Mouse (Mus musculus) MEL (cell line): Measurements from ENCODE around the gene Scd4. TPM values are rescaled to one million over a fixed set of nuclear protein-coding genes. Genes with fewer than 3 reads are reported as not detected.

Source experiments
- DNase-seq: peaks from one replicate; pipeline ENCODE4 v3.0.0; 2011; ENCODE audit warnings: low read depth, low spot score
- H3K27ac ChIP-seq: 2 replicates; pipeline ENCODE4 v1.5.1; 2012; ENCODE audit warnings: low read depth, mild to moderate bottlenecking, control low read depth, low read length, moderate library complexity; ENCODE audit not compliant: control insufficient read depth
- H3K27me3 ChIP-seq, 2 experiments: fragments of 150-350 bp in 1 of 2; sonication (generic) in 1 of 2; 2 replicates each; pipeline ENCODE4 v1.6.1; 2012; ENCODE audit warnings: low read length in 2 of 2, mild to moderate bottlenecking in 2 of 2, improper control_type of control experiment in 1 of 2, moderate library complexity in 1 of 2; ENCODE audit not compliant: insufficient read depth in 2 of 2, control insufficient read depth in 1 of 2
- H3K36me3 ChIP-seq, 2 experiments: 2 replicates each; pipeline ENCODE4 v1.6.1; 2012 to 2014; ENCODE audit warnings: low read length in 2 of 2, improper control_type of control experiment in 1 of 2, inconsistent platforms in 1 of 2, mild to moderate bottlenecking in 1 of 2; ENCODE audit not compliant: insufficient read depth in 2 of 2, control insufficient read depth in 1 of 2
- H3K4me1 ChIP-seq, 2 experiments: fragments of 150-350 bp in 1 of 2; sonication (generic) in 1 of 2; 2 replicates each; pipeline ENCODE4 v1.6.1; 2012; ENCODE audit warnings: low read length in 2 of 2, improper control_type of control experiment in 1 of 2, mild to moderate bottlenecking in 1 of 2; ENCODE audit not compliant: insufficient read depth in 2 of 2, control insufficient read depth in 1 of 2
- H3K4me3 ChIP-seq, 2 experiments: fragments of 150-350 bp in 1 of 2; sonication (generic) in 1 of 2; 2 replicates each; pipeline ENCODE4 v1.5.1; 2012; ENCODE audit warnings: low read depth in 2 of 2, low read length in 2 of 2, mild to moderate bottlenecking in 2 of 2, moderate library complexity in 2 of 2, control low read depth in 1 of 2, improper control_type of control experiment in 1 of 2; ENCODE audit not compliant: control insufficient read depth in 1 of 2, insufficient read depth in 1 of 2
- H3K79me2 ChIP-seq: 2 replicates; pipeline ENCODE4 v1.6.1; 2012; ENCODE audit warnings: mild to moderate bottlenecking, low read length, moderate library complexity; ENCODE audit not compliant: control insufficient read depth, poor library complexity, insufficient read depth
- H3K9ac ChIP-seq: 2 replicates; pipeline ENCODE4 v1.6.1; 2012; ENCODE audit warnings: low read depth, mild to moderate bottlenecking, control low read depth, low read length, moderate library complexity; ENCODE audit not compliant: control insufficient read depth, poor library complexity, severe bottlenecking
- H3K9me3 ChIP-seq: fragments of 150-350 bp; sonication (generic); replicated peaks from 2 replicates; pipeline ENCODE4 v1.6.1; 2012; ENCODE audit warnings: mild to moderate bottlenecking, low read length, improper control_type of control experiment, moderate library complexity; ENCODE audit not compliant: insufficient read depth
- BHLHE40 ChIP-seq: IDR thresholded peaks from 2 replicates; pipeline ENCODE4 v1.6.1; 2012; ENCODE audit warnings: low read depth, mild to moderate bottlenecking, inconsistent platforms, low read length, improper control_type of control experiment, borderline replicate concordance
- CHD1 ChIP-seq: IDR thresholded peaks from 2 replicates; pipeline ENCODE4 v1.6.1; 2012; ENCODE audit warnings: low read depth, mild to moderate bottlenecking, inconsistent platforms, low read length, improper control_type of control experiment
- CHD2 ChIP-seq: IDR thresholded peaks from 2 replicates; pipeline ENCODE4 v1.6.1; 2011; ENCODE audit warnings: low read length, improper control_type of control experiment
- CTCF ChIP-seq, 3 experiments: IDR thresholded peaks in 2 of 3; conservative IDR thresholded peaks in 1 of 3; 2 replicates each; pipeline ENCODE4 v1.5.1; 2011 to 2012; ENCODE audit warnings: low read length in 3 of 3, low read depth in 2 of 3, mild to moderate bottlenecking in 2 of 3, improper control_type of control experiment in 1 of 3, inconsistent platforms in 1 of 3, mixed read lengths in 1 of 3, moderate library complexity in 1 of 3; ENCODE audit not compliant: control insufficient read depth in 1 of 3, insufficient read depth in 1 of 3, poor library complexity in 1 of 3, severe bottlenecking in 1 of 3
- E2F4 ChIP-seq: IDR thresholded peaks from 2 replicates; pipeline ENCODE4 v1.6.1; 2011; ENCODE audit warnings: low read depth, low read length, improper control_type of control experiment, borderline replicate concordance
- ELF1 ChIP-seq: IDR thresholded peaks from 2 replicates; pipeline ENCODE4 v1.6.1; 2014; ENCODE audit warnings: low read depth, mild to moderate bottlenecking, inconsistent platforms, low read length, improper control_type of control experiment, moderate library complexity
- ETS1 ChIP-seq: IDR thresholded peaks from 2 replicates; pipeline ENCODE4 v1.6.1; 2012; ENCODE audit warnings: low read depth, mild to moderate bottlenecking, inconsistent platforms, low read length, improper control_type of control experiment, moderate library complexity
- GABPA ChIP-seq: IDR thresholded peaks from 2 replicates; pipeline ENCODE4 v1.6.1; 2012; ENCODE audit warnings: low read depth, mild to moderate bottlenecking, inconsistent platforms, low read length, improper control_type of control experiment, moderate library complexity
- JUND ChIP-seq: IDR thresholded peaks from 2 replicates; pipeline ENCODE4 v1.6.1; 2011; ENCODE audit warnings: low read depth, mild to moderate bottlenecking, improper control_type of control experiment, low read length
- KAT2A ChIP-seq: conservative IDR thresholded peaks from 2 replicates; pipeline ENCODE4 v1.6.1; 2012; ENCODE audit warnings: low read depth, low read length, improper control_type of control experiment, inconsistent platforms
- MAZ ChIP-seq: IDR thresholded peaks from 2 replicates; pipeline ENCODE4 v1.6.1; 2012; ENCODE audit warnings: low read depth, mild to moderate bottlenecking, inconsistent platforms, low read length, improper control_type of control experiment
- MEF2A ChIP-seq: IDR thresholded peaks from 2 replicates; pipeline ENCODE4 v1.6.1; 2014; ENCODE audit warnings: low read depth, mild to moderate bottlenecking, inconsistent platforms, low read length, improper control_type of control experiment; ENCODE audit not compliant: poor library complexity, insufficient replicate concordance, severe bottlenecking; ENCODE audit errors: extremely low read depth
- MXI1 ChIP-seq: IDR thresholded peaks from 2 replicates; pipeline ENCODE4 v1.6.1; 2011; ENCODE audit warnings: mild to moderate bottlenecking, low read depth, low read length, improper control_type of control experiment
- NELFE ChIP-seq: IDR thresholded peaks from 2 replicates; pipeline ENCODE4 v1.6.1; 2011; ENCODE audit warnings: low read depth, low read length, improper control_type of control experiment
- NRF1 ChIP-seq: IDR thresholded peaks from 2 replicates; pipeline ENCODE4 v1.6.1; 2014; ENCODE audit warnings: low read depth, mild to moderate bottlenecking, inconsistent platforms, low read length, improper control_type of control experiment, moderate library complexity; ENCODE audit not compliant: poor library complexity, insufficient read depth, severe bottlenecking
- POLR2AphosphoS2 ChIP-seq: IDR thresholded peaks from 2 replicates; pipeline ENCODE4 v1.6.1; 2011; ENCODE audit warnings: low read length, improper control_type of control experiment
- POLR2AphosphoS5 ChIP-seq: IDR thresholded peaks from 2 replicates; pipeline ENCODE4 v1.6.1; 2012; ENCODE audit warnings: low read depth, borderline replicate concordance, mild to moderate bottlenecking, inconsistent platforms, low read length, moderate library complexity, mixed read lengths
- RAD21 ChIP-seq: IDR thresholded peaks from 2 replicates; pipeline ENCODE4 v1.6.1; 2011; ENCODE audit warnings: mild to moderate bottlenecking, low read depth, low read length, improper control_type of control experiment
- SIN3A ChIP-seq: IDR thresholded peaks from 2 replicates; pipeline ENCODE4 v1.6.1; 2012; ENCODE audit warnings: low read length, improper control_type of control experiment, inconsistent platforms
- TBP ChIP-seq: IDR thresholded peaks from 2 replicates; pipeline ENCODE4 v1.8.0; 2011; ENCODE audit warnings: low read depth, low read length, improper control_type of control experiment
- TCF12 ChIP-seq: IDR thresholded peaks from 2 replicates; pipeline ENCODE4 v1.6.1; 2014; ENCODE audit warnings: low read depth, mild to moderate bottlenecking, inconsistent platforms, low read length, improper control_type of control experiment, moderate library complexity
- UBTF ChIP-seq: IDR thresholded peaks from 2 replicates; pipeline ENCODE4 v1.6.1; 2012; ENCODE audit warnings: low read depth, mild to moderate bottlenecking, inconsistent platforms, low read length, improper control_type of control experiment, moderate library complexity, borderline replicate concordance; ENCODE audit not compliant: insufficient read depth
- USF2 ChIP-seq, 2 experiments: IDR thresholded peaks; 2 replicates each; pipeline ENCODE4 v1.6.1; 2011 to 2012; ENCODE audit warnings: improper control_type of control experiment in 2 of 2, low read length in 2 of 2, borderline replicate concordance in 1 of 2, inconsistent platforms in 1 of 2, low read depth in 1 of 2, mild to moderate bottlenecking in 1 of 2; ENCODE audit not compliant: insufficient read depth in 1 of 2
- ZMIZ1 ChIP-seq: IDR thresholded peaks from 2 replicates; pipeline ENCODE4 v1.6.1; 2012; ENCODE audit warnings: low read depth, mild to moderate bottlenecking, inconsistent platforms, low read length, improper control_type of control experiment, moderate library complexity
- ZNF384 ChIP-seq: IDR thresholded peaks from 2 replicates; pipeline ENCODE4 v1.6.1; 2012; ENCODE audit warnings: low read depth, mild to moderate bottlenecking, inconsistent platforms, low read length, improper control_type of control experiment
- polyA plus RNA-seq, 2 experiments: library from polyadenylated mRNA; stranded (reverse) in 1 of 2; unstranded in 1 of 2; fragments of >175 nt in 1 of 2; fragments of >200 nt in 1 of 2; gene quantifications; 2 replicates each; pipeline versions ENCODE4 v1.2.1 to v1.2.4; 2012; ENCODE audit warnings: low replicate concordance in 2 of 2, low read depth in 1 of 2; ENCODE audit not compliant: insufficient read length in 2 of 2, insufficient read depth in 1 of 2, missing spikeins in 1 of 2
- total RNA-seq: library from RNA; depleted of rRNA; stranded (reverse); fragments of 300-350 nt; gene quantifications from 2 replicates; pipeline ENCODE4 v1.2.3, GENCODE M21; 2012

Gene Scd4
- total and polyA plus RNA-seq, 3 experiments: 0.31 to 0.36 TPM; not detected in 1

GRCm38 (mm10) chr19:44295741-44296140 is 37.2 kb upstream of the Scd4 start (continued):
- no peak for TF ChIP-seq USF2 (IDR thresholded peaks at IDR 0.05; ENCODE audit: borderline replicate concordance in 1 of 2, insufficient read depth in 1 of 2, low read depth in 1 of 2, low read length in 2 of 2)
- TF ChIP-seq CTCF (IDR thresholded peaks at IDR 0.05 in 2 of 3, conservative IDR thresholded peaks at IDR 0.05 in 1 of 3; ENCODE audit: control insufficient read depth in 1 of 3, insufficient read depth in 1 of 3, low read depth in 2 of 3, low read length in 3 of 3, poor library complexity in 1 of 3, severe bottlenecking in 1 of 3): peak; percentile 99 to 100 (median 99)
- TF ChIP-seq ELF1: peak; percentile 74
- peak; percentile 23; the same call in 1 of the 2 replicates for TF ChIP-seq TCF12

DNA sequence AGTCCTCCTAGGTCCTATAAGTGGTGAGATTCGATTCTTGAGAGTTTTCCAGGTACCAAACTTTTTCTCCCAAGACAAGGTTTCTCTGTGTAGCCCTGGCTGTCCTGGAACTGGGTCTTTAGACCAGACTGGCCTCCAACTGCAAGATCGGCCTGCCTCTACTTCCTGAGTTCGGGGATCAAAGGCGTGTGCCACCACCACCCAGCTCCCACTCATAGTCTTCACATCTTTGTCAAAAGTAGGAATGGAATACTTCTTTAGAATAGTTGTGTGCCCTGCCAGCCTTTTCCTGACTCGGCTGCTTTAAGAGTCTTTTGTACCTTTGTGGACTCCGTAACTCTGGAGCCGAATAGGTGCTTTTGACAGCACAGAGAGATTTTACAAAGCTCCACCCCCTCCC is 36.7 kb upstream of the Scd4 start:
- H3K9me3 ChIP-seq: no peaks in the 10 kb centered on the region
- no peak overlapping the region for H3K27ac ChIP-seq
- peak overlapping the region; percentile 74 to 80 for H3K4me3 ChIP-seq
- peak; percentile 49 for DNase-seq
- peak overlapping the region; percentile 57 for H3K9ac ChIP-seq
- peaks cover 61% of the 10 kb centered on the region for H3K79me2 ChIP-seq
- H3K27me3 ChIP-seq: no peaks in the 10 kb centered on the region
- peaks cover 42 to 61% of the 10 kb centered on the region in 2 experiments for H3K36me3 ChIP-seq
- TF ChIP-seq CHD1: 0 out of 2 replicates have a peak, but pooled peaks have one; percentile 70
- TF ChIP-seq TCF12: 0 out of 2 replicates have a peak, but pooled peaks have one; percentile 5
- TF ChIP-seq NELFE: no peak
- peaks cover 6 to 73% of the 10 kb centered on the region in 2 experiments for H3K4me1 ChIP-seq

- H3K36me3 ChIP-seq: peaks cover 48 to 62% of the 10 kb centered on the region in 2 experiments
- H3K9me3 ChIP-seq: no peaks in the 10 kb centered on the region
- H3K27ac ChIP-seq: peak overlapping the region; percentile 8; the same call in 1 of the 2 replicates
- peaks cover 65% of the 10 kb centered on the region for H3K79me2 ChIP-seq
- peaks cover 5 to 71% of the 10 kb centered on the region in 2 experiments for H3K4me1 ChIP-seq
- peak overlapping the region; percentile 74 to 80 for H3K4me3 ChIP-seq
- DNase-seq: peak; percentile 53
- H3K27me3 ChIP-seq: no peaks in the 10 kb centered on the region
- H3K9ac ChIP-seq: peak overlapping the region; percentile 57
- TF ChIP-seq BHLHE40: no peak; the same call in 1 of the 2 replicates
- TF ChIP-seq NELFE: no peak
- peak; percentile 44; the same call in 1 of the 2 replicates for TF ChIP-seq MXI1
- no peak for TF ChIP-seq POLR2AphosphoS5
- no peak for TF ChIP-seq USF2 (IDR thresholded peaks at IDR 0.05; ENCODE audit: borderline replicate concordance in 1 of 2, insufficient read depth in 1 of 2, low read depth in 1 of 2, low read length in 2 of 2)
- TF ChIP-seq ZNF384: no peak
- no peak for TF ChIP-seq POLR2AphosphoS2
- TF ChIP-seq CHD1: peak; percentile 98
- no peak for TF ChIP-seq JUND
- TF ChIP-seq KAT2A: no peak
- no peak for TF ChIP-seq NRF1
- peak; percentile 41; the same call in 1 of the 2 replicates for TF ChIP-seq ZMIZ1
- TF ChIP-seq TCF12: peak; percentile 29
- no peak for TF ChIP-seq MEF2A
- TF ChIP-seq MAZ: 0 out of 2 replicates have a peak, but pooled peaks have one; percentile 58
- TF ChIP-seq UBTF: no peak
- no peak for TF ChIP-seq RAD21
- TF ChIP-seq E2F4: peak; percentile 23; the same call in 1 of the 2 replicates
- TF ChIP-seq ETS1: peak; percentile 30; the same call in 1 of the 2 replicates
- TF ChIP-seq GABPA: no peak
- TF ChIP-seq TBP: no peak
- peak; percentile 72 for TF ChIP-seq SIN3A
- TF ChIP-seq CHD2: no peak
These were observed 35.7 kb upstream of the Scd4 start for GRCm38 (mm10) chr19:44297068-44297760.
